Mouse (Mus musculus) cerebellum, adult 11-12 months (tissue): ENCODE data around the gene Dusp14.
A peak's percentile ranks its signal among the peaks of the same experiment; 100 is the strongest.

Experiments
- DNase-seq: peaks from one replicate; pipeline ENCODE4 v3.0.0; 2022

Gene Dusp14

DNA sequence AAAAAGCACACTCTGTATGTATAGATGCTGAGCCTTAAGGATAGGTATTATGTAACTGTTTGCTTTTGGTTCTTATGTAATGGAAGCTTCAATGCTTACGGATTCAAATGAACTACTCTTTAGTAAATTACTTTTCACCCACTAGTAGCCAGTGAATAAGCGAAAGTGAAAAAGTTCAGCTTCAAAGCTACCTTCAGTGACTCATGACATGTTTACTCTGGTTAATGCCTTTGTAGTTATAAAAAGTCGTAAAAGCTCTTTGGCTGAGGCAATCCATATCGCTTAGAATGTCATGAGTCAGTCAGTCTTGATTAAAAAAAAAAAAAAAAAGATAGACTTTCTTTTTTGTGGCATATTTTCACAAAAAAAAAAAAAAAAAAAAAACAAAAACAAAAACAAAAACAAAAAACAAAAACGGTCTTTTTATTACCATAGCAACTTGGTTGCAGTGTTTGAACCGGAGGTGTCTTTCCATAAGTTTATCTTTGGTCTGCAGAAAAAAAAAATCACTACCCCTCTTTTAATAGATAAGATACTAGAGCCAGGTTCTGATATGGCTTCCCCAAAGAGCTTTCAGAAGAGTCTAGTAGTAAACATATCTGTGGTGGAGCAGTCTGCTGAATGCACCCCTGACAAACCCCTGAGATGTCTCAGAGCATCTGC lies 52.8 kb downstream of the Dusp14 start:
- no peak for DNase-seq

DNA sequence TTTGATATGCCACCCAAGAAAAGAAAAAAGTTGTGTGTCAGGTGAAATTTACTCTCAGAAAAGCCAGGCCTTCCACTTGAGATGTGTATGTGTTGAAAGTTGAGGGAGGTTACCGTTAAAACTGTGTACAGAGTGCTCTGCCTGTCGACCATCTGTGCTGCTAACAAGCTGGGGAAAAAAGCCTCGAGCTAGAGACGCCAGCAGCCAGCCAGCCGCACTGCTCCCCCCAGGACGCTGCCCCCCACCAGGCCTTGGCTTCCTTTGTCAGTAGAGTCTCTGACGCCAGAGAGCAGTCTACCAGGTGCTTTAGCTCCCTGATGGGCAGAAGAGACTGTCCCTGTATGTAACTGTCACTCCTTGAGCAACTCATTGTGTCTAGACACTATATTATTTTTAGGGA lies 56.0 kb downstream of the Dusp14 start:
- DNase-seq = peak; percentile 61

DNA sequence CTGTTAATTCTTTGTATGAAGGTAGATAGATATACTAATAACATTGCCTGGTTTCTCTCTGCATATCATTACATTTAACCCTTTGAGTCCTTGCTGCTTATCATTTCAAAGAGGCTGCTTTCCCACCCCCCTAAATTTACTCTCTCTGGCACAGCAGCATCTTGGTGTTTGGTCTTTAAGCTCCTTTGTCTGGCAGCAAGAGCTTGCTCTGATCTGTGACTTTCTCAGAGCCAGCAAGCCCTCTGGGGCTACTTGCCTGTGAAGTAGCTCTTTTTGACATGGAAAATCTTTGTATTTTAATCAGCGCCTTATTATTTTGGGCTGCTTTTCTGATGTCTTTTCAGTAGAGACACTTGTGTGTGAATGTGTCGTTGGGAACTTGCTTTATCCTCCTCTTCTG lies 57.5 kb downstream of the Dusp14 start:
- DNase-seq = no peak

DNA sequence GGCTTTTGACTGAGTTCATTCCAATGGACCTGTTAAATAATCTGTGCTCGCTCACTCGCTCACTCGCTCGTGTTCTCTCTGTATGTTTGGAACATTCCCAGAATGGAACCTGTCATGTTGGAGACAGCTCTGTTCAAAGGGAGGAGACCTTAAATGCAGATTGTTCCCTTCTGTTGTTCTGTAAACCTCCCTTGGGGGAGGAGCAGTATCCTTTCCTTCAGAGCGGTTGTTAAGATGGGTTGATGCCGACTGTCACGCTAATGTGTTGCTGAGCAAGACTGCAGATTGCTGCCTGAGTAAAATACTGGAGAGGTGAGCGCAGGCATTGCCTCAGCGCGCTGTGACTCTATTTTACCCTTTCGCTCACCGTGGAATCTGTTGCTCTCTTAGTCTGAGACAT lies 58.0 kb downstream of the Dusp14 start:
- no peak for DNase-seq

DNA sequence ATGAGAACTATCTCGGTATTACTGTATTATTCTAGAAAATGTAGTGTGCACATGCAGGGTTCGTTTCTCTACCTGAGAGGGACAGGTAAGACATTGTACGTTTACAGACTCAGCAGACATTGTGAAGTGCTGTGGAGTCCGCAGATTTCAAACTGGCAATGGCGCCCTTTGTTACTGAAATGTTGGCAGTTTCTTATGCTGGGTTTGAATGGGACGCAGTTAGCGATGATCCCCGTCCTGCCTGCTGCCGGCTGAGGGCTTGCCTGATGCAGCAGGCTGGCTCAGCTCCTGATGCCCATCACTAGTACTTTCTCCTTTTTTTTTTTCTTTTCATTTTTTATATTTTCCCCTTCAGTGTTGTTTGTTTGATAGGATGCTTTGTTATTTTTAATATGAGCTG lies 58.6 kb downstream of the Dusp14 start:
- no peak for DNase-seq

DNA sequence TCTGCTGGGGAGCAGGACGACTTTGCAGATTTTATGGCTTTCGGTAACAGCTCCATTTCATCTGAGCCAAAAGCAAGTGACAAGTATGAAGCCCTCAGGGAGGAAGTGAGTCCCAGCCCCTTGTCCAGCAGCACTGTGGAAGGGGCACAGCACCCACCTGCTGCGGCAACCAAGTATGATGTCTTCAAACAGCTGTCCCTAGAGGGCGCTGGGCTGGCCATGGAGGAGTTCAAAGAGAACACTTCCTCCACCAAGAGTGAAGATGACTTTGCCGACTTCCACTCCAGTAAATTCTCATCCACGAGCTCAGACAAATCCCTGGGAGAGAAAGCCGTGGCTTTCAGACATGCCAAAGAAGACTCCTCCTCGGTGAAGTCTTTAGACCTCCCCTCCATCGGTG lies 60.1 kb downstream of the Dusp14 start:
- no peak for DNase-seq

DNA sequence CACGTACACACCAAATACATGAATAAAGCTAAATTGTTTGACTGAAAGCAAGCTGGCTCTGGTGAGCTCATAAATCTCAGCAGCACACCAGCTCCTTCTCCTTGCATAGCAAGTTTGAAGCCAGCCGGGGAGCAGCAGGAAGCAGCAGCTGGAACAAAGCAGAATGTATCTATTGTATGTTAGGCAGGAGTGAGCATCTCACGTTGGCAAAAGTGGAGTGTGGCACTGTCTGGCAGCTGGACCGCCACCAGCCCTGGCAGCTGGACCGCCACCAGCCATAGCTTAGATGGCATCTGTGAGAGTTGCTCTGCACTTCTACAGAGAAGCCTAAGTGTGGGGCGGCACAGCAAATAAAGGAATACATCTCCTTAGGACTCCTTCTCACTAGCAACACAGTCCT lies 65.1 kb downstream of the Dusp14 start:
- no peak for DNase-seq

DNA sequence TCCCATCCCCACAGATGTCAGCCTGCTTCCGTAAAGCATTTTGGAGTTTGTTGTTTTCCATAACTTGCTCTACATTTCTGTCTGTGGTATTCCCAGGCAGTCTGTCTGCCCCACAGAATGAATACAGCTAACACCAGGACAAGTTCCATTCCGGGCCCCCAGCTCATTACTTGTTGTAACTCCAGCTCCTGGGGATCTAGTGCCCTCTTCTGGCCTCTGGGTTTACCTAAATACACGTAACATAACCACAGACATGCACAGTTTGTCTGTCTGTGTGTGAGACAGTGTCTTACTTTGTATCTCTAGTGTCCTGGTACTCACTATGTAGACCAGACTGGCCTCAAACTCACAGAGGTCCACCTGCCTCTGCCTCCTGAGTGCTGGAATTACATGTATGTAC lies 67.8 kb downstream of the Dusp14 start:
- no peak for DNase-seq

DNA sequence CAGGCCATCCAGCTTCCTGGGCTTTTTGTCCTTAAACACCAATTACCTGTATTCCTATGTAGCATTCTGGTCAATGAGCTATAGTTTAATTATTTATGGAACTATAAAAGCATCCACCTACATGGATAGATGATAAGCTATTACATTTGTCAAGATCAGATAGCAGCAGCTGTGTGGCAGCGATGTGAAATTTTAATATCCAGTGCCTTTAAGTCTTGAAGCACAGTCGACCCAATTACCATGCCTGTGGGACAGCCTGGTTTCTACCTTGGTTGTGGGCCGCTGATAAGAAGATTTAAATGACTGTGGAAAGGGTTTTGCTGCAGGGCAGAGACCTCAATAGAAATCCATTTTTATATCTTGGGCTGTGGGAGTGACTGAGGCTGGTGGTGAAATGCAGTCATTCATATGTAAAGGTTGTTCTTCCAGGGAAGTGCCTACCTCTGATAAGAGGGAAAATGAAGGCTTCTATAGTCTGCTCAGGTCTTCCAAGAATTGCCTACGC lies 69.6 kb downstream of the Dusp14 start:
- DNase-seq = no peak

DNA sequence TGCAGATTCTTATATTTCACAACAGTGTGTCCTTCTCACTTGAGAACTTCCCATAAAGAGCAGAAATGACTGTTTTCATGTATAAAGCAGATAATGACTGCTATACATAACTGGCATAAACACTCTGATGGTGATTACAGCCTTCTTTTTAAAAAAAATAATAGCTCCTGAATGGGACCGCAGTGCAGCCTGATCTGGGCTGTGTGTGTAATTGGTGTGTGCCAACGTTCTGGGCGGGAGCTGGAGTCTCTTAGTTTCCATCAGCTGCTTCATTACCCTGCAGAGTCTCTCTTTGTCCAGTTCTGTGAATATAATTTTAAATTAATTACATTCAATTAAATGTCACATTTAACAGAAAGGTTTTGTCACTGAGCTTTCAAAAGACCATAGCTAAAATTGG lies 70.1 kb downstream of the Dusp14 start:
- no peak for DNase-seq
